Mouse (Mus musculus) C2C12 (cell line): ENCODE data around the gene Ncapd2.

ENCODE experiments used
- CEBPB ChIP-seq: IDR thresholded peaks from one replicate; pipeline ENCODE4 v1.6.1; 2011; ENCODE audit warnings: low read depth, mild to moderate bottlenecking, control low read depth, moderate library complexity
- CTCF ChIP-seq: IDR thresholded peaks from one replicate; pipeline ENCODE4 v1.5.1; 2011; ENCODE audit not compliant: control insufficient read depth, insufficient read depth, insufficient read length
- FOSL1 ChIP-seq: IDR thresholded peaks from one replicate; pipeline ENCODE4 v1.8.0; 2011; ENCODE audit warnings: mild to moderate bottlenecking, low read length; ENCODE audit not compliant: poor library complexity, insufficient read depth, severe bottlenecking
- MAX ChIP-seq: IDR thresholded peaks from one replicate; pipeline ENCODE4 v1.6.1; 2011; ENCODE audit warnings: mild to moderate bottlenecking, control low read depth
- MYOD1 ChIP-seq: IDR thresholded peaks from one replicate; pipeline ENCODE4 v1.6.1; 2011; ENCODE audit warnings: low read depth; ENCODE audit not compliant: control insufficient read depth, insufficient read length
- MYOG ChIP-seq: IDR thresholded peaks from one replicate; pipeline ENCODE4 v1.6.1; 2011; ENCODE audit not compliant: control insufficient read depth, insufficient read length; ENCODE audit errors: extremely low read depth
- USF1 ChIP-seq: IDR thresholded peaks from one replicate; pipeline ENCODE4 v1.6.1; 2011; ENCODE audit warnings: low read depth, mild to moderate bottlenecking, control low read depth, moderate library complexity

- TF ChIP-seq CTCF (no peak), MYOD1 (peak; percentile 84), CEBPB (no peak), MAX (no peak), MYOG (no peak), USF1 (no peak), FOSL1 (no peak)
These were observed 44.2 kb downstream of the Ncapd2 start for GRCm38 (mm10) chr6:125147329-125147728.
